19 mouse cellular contexts compared by ENCODE assay signal in genomic region chr11:33786572-33786971, GRCm38 (mm10).
DNase-seq lines count a peak whose midpoint lies in the region; ATAC-seq lines count a peak whose summit lies in the region.
"Had no signal": no experiment of that assay in that cellular context is flagged by ENCODE, and none has a peak within 500 bp of the region (broad histone marks: within the 10 kb centered on the region; RNA-seq: fewer than 3 reads in every experiment).

No protein-coding gene starts in this region.

- no peaks in the 10 kb centered on the region for H3K9me3 ChIP-seq in forebrain, embryonic 12.5 days
- H3K9me3 ChIP-seq in midbrain, embryonic 13.5 days: no peaks in the 10 kb centered on the region
- H3K9me3 ChIP-seq in embryonic facial prominence, embryonic 10.5 days: no peaks in the 10 kb centered on the region
- H3K9me3 ChIP-seq: embryonic facial prominence, embryonic 12.5 days; heart, embryonic 12.5 days; intestine, embryonic 15.5 days; liver, embryonic 12.5 days; stomach, embryonic 15.5 days had no signal

- H3K4me2 ChIP-seq in forebrain, embryonic 12.5 days: no peak overlapping the region
- no peak overlapping the region for H3K4me2 ChIP-seq in midbrain, embryonic 13.5 days (replicated peaks)
- H3K4me2 ChIP-seq: embryonic facial prominence, embryonic 12.5 days; heart, embryonic 12.5 days; intestine, embryonic 15.5 days; liver, embryonic 12.5 days; lung, embryonic 14.5 days; stomach, embryonic 15.5 days had no signal

- H3K4me1 ChIP-seq in forebrain, embryonic 12.5 days: peaks cover 44% of the 10 kb centered on the region
- peaks cover 46% of the 10 kb centered on the region for H3K4me1 ChIP-seq in midbrain, embryonic 13.5 days (replicated peaks)
- peaks cover 26% of the 10 kb centered on the region for H3K4me1 ChIP-seq in embryonic facial prominence, embryonic 10.5 days
- H3K4me1 ChIP-seq: heart, embryonic 12.5 days; intestine, embryonic 15.5 days; liver, embryonic 12.5 days; stomach, embryonic 15.5 days had no signal

- intact Hi-C loops in heart, postnatal 14 days (cut with DNase I): no loop called here
- intact Hi-C loops in left cerebral cortex, postnatal 14 days (cut with DNase I): no loop called here

- ATAC-seq in forebrain, embryonic 12.5 days (ENCODE audit: low FRiP score): peak; percentile 82
- ATAC-seq in midbrain, embryonic 13.5 days: peak; percentile 76
- ATAC-seq: intestine, embryonic 15.5 days; liver, embryonic 12.5 days had no signal

- 0 out of 2 replicates have a peak overlapping the region, but pooled peaks have one; percentile 13 for H3K27ac ChIP-seq in forebrain, embryonic 12.5 days
- peak overlapping the region; percentile 51; the same call in 1 of the 2 replicates for H3K27ac ChIP-seq in midbrain, embryonic 13.5 days
- no peak overlapping the region for H3K27ac ChIP-seq in embryonic facial prominence, embryonic 10.5 days (replicated peaks)
- H3K27ac ChIP-seq: embryonic facial prominence, embryonic 12.5 days; intestine, embryonic 15.5 days; liver, embryonic 12.5 days; stomach, embryonic 15.5 days had no signal

- 12% methylated on average over 4 of the region's 4 CpGs for WGBS in forebrain, embryonic 12.5 days
- 12% methylated on average over 4 of the region's 4 CpGs for WGBS in midbrain, embryonic 13.5 days
- 73% methylated on average over 4 of the region's 4 CpGs for WGBS in embryonic facial prominence, embryonic 10.5 days

- H3K36me3 ChIP-seq in forebrain, embryonic 12.5 days (replicated peaks): no peaks in the 10 kb centered on the region
- H3K36me3 ChIP-seq in midbrain, embryonic 13.5 days: no peaks in the 10 kb centered on the region
- H3K36me3 ChIP-seq in embryonic facial prominence, embryonic 10.5 days (replicated peaks): no peaks in the 10 kb centered on the region
- H3K36me3 ChIP-seq: embryonic facial prominence, embryonic 12.5 days; heart, embryonic 12.5 days; intestine, embryonic 15.5 days; liver, embryonic 12.5 days; stomach, embryonic 15.5 days had no signal

- H3K9ac ChIP-seq in forebrain, embryonic 12.5 days: no peak overlapping the region
- H3K9ac ChIP-seq in midbrain, embryonic 13.5 days (replicated peaks): no peak overlapping the region
- H3K9ac ChIP-seq: embryonic facial prominence, embryonic 12.5 days; heart, embryonic 12.5 days; intestine, embryonic 15.5 days; liver, embryonic 12.5 days; lung, embryonic 14.5 days; stomach, embryonic 15.5 days had no signal

- H3K27me3 ChIP-seq in forebrain, embryonic 12.5 days: no peaks in the 10 kb centered on the region
- H3K27me3 ChIP-seq in midbrain, embryonic 13.5 days: no peaks in the 10 kb centered on the region
- no peaks in the 10 kb centered on the region for H3K27me3 ChIP-seq in embryonic facial prominence, embryonic 10.5 days (replicated peaks; ENCODE audit: low read depth, poor library complexity, severe bottlenecking)
- H3K27me3 ChIP-seq: embryonic facial prominence, embryonic 12.5 days; intestine, embryonic 15.5 days; liver, embryonic 12.5 days; stomach, embryonic 15.5 days had no signal

- peak; percentile 37 for DNase-seq in heart, adult 11 months
- no peak for DNase-seq in heart, postnatal 14 days
- peak; percentile 24 to 68 for DNase-seq in left cerebral cortex, postnatal 14 days (ENCODE audit: low spot score in 2 of 2)
- no peak for DNase-seq in left cerebral cortex, adult 11 months (ENCODE audit: low spot score)
- DNase-seq in embryonic facial prominence, embryonic 10.5 days (ENCODE audit: low spot score): no peak
- no peak for DNase-seq in right cerebral cortex, postnatal 36 days (ENCODE audit: low spot score in 2 of 2)
- DNase-seq: cerebellum, adult 11 months; cerebellum, postnatal 25 days; heart, postnatal 36 days; layer of hippocampus, postnatal 36 days; lung, embryonic 14.5 days; lung, postnatal 4 days had no signal

- H3K4me3 ChIP-seq in forebrain, embryonic 12.5 days (replicated peaks): no peak overlapping the region
- H3K4me3 ChIP-seq in midbrain, embryonic 13.5 days (replicated peaks): no peak overlapping the region
- H3K4me3 ChIP-seq in embryonic facial prominence, embryonic 10.5 days: no peak overlapping the region
- H3K4me3 ChIP-seq: embryonic facial prominence, embryonic 12.5 days; heart, embryonic 12.5 days; intestine, embryonic 15.5 days; liver, embryonic 12.5 days; stomach, embryonic 15.5 days had no signal

Comparison
In these comparisons a context has a peak if more than half of its experiments do, and no peak if none do; other contexts are left out.
1. DNase-seq: peak in heart, adult 11 months (single experiment) and left cerebral cortex, postnatal 14 days (2 of 2); none in heart, postnatal 14 days (0 of 2), left cerebral cortex, adult 11 months (single experiment), embryonic facial prominence, embryonic 10.5 days (single experiment) and right cerebral cortex, postnatal 36 days (0 of 2).